Mouse (Mus musculus) cerebellum, adult 2 months (tissue): ENCODE measurements around the gene Mier3.

ENCODE experiments used
- CTCF ChIP-seq: fragments of 200-500 bp; IDR thresholded peaks from 2 replicates; pipeline ENCODE4 v1.5.1; 2011; ENCODE audit warnings: low read depth, mild to moderate bottlenecking, control low read depth, low read length, moderate library complexity, borderline replicate concordance; ENCODE audit not compliant: insufficient read depth
- POLR2A ChIP-seq: fragments of 200-500 bp; IDR thresholded peaks from 2 replicates; pipeline ENCODE4 v1.6.1; 2011; ENCODE audit warnings: low read length, control low read depth, borderline replicate concordance; ENCODE audit not compliant: insufficient read depth

GRCm38 (mm10) chr13:111726898-111727297 is 46.1 kb downstream of the Mier3 start:
- TF ChIP-seq CTCF (no peak), POLR2A (no peak)
